Mouse (Mus musculus): ENCODE results near the gene Trim40. TPM values are rescaled to one million over a fixed set of nuclear protein-coding genes. Genes with fewer than 3 reads are reported as not detected.
"Not testable (repeated sequence)": the region's sequence is repeated elsewhere in the genome, so short reads cannot be mapped to it uniquely, and the experiment has no call there.

Trim40 gene
- total RNA-seq, 2 experiments from 2014 or later, result not detected

DNA sequence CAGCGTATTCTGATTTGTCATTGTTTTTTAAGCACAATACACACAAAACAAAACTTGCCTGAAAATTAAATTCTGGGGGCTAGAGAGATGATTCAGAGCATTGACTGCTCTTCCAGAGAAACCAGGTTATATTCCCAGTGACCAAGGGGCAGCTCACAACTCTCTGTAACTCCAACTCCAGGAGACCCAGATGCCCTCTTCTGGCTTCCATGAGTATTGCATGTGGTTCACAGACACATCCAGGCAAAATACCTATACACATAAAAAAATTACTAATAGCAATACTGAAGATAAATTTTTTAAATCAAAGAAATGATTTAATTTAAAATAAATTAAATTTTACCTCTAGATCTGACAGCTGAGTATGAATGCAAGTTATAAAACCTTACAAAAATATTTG is 6.7 kb upstream of the Trim40 start:
- ATAC-seq (replicated peaks; ENCODE audit: poor library complexity, severe bottlenecking), result no peak; the same call in 1 of the 2 replicates

DNA sequence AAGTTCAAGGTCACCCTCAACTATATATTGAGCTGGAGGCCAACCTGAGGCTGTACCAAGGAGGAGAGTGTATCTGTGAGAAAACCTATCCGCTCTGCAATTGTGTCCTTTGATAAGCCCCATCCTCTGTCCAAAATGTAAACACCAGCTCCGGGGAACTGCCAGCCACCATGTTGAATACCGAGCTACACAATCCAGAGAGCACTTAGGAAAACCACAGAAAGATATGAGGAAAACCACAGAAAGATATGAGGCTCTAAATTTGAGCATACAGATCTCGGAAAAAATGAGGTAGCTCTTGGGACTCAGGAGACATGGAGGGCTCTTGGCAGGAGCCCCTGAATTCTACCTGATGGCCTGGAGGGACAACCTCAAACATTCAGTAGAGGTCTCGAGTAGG is 3.5 kb upstream of the Trim40 start:
- ATAC-seq (replicated peaks; ENCODE audit: poor library complexity, severe bottlenecking), result no peak

DNA sequence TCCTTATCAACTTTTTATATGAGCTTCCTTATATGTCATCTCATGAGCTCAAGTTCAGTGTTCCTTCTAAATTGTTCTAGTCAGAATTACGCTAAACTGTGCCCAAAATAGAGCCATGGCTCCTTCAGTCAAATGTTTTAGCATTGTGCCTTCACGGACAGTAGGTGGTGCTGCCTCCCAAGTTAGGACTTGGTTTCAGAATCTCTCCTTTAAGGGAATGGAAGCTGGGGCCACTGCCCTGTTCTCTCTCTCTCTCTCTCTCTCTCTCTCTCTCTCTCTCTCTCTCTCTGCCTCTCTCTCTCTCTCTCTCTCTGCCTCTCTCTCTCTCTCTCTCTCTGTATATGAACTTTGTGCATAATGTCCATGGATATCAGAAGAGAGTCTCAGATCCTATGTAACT is 2.4 kb upstream of the Trim40 start:
- peak; percentile 65 for ATAC-seq (replicated peaks; ENCODE audit: poor library complexity, severe bottlenecking)

DNA sequence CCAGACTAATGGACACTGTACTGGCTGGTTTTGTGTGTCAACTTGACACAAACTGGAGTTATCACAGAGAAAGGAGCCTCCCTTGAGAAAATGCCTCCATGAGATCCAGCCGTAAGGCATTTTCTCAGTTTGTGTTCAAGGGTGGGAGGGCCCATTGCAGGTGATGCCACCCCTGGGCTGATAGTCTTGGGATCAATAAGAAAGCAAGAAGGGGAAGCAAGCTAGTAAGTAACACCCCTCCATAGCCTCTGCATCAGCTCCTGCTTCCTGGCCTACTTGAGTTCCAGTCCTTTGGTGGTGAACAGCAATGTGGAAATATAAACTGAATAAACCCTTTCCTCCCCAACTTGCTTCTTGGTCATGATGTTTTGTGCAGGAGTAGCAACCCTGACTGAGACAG is 1.6 kb upstream of the Trim40 start:
- ATAC-seq (replicated peaks; ENCODE audit: poor library complexity, severe bottlenecking), result not testable (repeated sequence)

DNA sequence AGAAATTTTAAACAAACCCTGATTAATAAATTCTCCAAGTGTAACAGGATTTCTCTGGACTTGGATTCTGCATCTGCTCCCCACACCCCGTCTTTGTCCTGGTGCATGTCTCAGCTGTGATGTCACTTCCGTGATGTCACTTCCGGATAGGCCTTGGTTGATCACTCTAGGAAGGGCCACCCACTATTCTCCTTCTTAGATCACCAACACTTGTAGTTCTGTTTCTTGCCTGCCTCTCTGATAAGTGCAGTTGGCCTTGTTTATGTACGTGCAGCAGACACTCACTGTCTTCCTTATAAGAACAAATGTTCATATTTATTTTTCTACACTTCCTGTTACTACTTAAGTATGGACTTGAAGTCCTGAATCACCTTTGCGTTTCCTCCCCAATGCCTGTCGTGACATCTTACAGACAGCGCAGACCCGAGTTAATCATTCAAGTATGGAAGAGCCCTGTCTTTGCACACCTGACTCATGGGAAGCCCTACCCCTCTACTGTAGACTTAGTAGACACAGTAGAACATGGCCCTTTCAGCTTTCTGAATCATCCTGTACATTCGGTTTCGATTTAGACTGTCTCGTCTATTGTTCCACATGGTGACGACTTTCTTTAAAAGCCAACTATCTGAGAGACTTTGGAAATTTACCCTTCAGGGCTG is 4.7 kb downstream of the Trim40 start:
- ATAC-seq (replicated peaks; ENCODE audit: poor library complexity, severe bottlenecking), result no peak

DNA sequence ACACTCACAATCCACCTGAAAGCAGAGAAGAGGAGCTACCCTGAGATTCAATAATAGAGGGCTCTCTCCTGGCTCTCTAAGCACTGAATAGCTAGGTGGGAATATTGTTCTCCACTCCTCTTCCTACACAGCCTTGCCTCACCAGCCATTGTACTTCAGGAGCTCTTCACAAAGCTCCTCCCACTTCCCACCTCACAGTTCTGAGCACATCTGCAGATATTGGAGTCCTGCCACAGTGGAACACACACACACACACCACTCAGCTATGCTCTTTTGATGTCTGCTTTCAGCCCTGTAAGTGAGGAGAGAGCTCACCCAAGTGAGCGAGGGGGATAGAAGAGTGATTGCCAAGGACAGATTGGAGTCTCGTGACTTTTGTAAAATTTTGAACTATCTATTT is 6.6 kb downstream of the Trim40 start:
- no peak for ATAC-seq (replicated peaks; ENCODE audit: poor library complexity, severe bottlenecking)

DNA sequence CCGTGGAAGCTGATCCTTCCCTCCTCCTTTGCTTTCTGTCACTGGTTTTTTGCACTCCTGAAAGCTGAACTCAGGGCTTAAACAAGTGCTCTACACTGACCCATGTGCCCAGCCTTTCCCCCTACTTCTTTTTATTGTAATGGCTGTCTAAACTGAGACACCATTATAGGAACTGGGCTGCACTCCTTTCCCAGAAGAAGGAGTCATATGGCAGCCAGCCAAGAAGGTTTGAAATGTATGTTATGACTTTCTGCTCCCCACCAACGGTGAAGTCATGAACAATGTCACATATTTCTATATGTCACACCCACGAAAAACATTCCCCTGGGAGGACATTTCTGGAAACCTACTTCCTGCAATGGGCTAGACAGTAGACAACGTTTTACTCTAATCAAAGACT is 15.3 kb downstream of the Trim40 start:
- ATAC-seq (replicated peaks; ENCODE audit: poor library complexity, severe bottlenecking), result no peak

DNA sequence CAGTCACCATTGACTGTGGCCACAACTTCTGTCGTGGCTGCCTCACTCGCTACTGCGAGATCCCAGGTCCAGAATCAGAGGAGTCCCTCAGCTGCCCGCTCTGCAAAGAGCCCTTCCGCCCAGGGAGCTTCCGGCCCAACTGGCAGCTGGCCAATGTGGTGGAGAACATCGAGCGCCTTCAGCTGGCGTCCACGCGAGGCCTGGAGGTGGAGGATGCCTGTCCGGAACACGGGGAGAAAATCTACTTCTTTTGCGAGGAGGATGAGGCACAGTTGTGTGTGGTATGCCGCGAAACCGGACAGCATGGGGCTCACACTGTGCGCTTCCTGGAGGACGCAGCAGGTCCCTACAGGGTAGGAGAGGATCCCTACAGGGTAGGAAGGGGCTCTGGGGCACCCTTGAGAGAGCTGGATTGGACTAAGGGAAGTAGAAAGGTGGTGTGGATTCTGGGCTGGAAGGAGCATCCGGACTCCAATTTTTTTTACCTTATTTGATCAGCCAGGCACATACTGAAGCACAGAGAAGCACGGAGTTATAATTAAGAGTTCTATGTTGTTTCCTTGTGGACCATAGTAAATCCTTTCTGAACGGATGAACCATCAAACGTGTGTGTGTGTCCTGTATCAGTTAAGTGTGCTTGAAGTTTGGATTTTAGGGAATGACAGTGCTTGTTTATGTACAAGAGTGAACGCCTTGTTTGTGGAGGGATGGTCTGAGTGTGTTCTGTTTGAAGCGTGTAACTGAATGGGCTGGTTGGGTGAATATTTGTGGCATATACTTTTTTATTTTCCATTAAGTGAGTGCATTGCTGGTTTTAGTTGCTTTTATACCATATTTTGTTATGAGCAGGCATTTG is 19.7 kb downstream of the Trim40 start:
- ATAC-seq (replicated peaks; ENCODE audit: poor library complexity, severe bottlenecking), result no peak

DNA sequence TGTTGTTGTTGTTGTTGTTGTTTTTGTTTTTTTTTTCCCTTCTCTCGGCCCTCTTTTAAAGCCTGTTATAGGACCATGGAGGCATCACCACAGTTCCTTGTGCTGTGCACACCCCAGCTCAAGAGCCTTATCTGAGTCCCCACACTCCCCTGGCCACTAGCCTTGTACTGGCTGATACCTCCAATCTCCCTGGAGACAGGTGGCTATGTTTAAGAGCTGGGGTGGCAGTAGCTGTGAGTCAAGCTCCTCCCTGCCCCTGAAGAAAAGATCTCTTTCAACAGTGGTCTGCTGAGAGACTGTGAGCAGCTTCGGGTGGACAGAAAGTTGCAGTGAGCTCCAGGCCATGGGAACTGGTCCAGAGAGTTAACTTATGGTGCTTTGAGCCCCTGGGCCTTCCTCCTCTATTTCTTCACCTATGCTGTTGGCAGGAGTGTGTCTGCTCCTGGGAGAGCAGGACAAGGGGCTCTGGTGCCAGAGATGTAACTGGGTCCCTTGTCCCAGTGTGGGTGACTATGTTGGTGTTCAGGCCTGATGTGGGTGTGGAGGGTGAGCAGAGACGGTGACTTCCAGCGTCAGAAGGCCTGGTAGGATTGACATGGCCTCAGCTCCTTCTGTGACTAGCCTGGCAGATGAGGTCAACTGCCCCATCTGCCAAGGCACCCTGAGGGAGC is 20.5 kb downstream of the Trim40 start, which contains the start of gene Trim10:
TSS of gene Trim10 (plus strand) at position 291 of the 671 bp plus-strand sequence.
- no peak for ATAC-seq (replicated peaks; ENCODE audit: poor library complexity, severe bottlenecking)

DNA sequence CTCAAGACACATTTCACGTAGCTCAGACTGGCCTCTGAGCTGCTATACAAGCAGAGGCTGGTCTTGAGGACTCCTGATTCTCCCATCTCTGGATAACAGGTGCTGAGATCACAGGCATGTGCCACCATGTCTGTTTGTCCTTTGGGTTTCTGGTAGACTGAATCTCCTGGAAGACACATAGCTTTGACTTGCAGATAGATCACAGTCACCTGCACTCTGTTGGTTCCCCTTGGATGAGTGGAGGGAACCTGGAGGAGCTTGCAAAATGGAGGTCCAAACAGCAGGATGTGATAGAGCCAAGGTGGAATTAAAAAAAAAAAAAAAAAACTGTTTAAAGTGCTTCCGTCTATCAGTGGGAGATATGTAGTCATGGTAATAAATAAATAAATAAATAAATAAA is 21.1 kb downstream of the Trim40 start:
- ATAC-seq (replicated peaks; ENCODE audit: poor library complexity, severe bottlenecking), result no peak

DNA sequence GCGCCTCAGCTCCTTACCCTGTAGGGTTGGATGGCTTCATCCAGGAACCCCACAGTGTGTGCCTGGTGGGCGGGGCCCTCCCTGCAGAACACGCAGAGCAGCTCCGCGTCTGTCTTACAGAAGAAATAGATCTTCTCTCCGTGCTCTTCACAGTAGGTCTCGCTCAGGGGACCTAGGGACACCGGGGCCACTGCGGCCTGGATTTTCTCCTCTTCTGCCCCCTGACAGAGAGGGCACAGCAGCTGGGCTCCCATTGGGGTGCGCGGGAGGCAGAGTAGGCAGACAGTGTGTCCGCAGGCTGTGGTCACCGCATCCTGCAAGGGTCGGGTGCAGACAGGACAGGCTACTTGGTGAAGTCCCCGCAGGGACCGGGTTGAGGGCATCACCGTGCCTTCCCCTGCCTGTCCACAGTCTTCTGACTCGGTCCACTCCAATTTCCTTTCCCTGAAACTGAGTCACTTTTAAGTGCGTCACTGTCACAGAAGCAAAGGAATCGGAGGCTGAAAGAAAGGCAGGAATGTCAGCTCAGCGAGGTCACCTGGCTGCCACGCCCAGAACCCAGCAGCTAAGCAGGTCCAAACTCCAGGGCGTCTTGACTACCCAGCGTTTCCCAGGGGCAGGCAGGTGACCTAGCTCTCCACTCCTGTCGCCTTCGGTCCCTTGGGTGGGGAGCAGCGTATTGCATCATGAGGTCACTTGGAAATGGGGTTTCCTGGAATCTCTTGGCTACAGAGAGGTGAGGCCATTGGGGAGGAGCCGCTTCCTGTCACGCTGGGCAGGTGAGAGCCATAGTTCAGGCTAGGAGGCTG is 23.0 kb downstream of the Trim40 start, which contains the start of gene Trim15:
TSS of gene Trim15 (minus strand) at position 492 of the 809 bp plus-strand sequence.
- ATAC-seq (replicated peaks; ENCODE audit: poor library complexity, severe bottlenecking), result peak; percentile 35; the same call in 1 of the 2 replicates

DNA sequence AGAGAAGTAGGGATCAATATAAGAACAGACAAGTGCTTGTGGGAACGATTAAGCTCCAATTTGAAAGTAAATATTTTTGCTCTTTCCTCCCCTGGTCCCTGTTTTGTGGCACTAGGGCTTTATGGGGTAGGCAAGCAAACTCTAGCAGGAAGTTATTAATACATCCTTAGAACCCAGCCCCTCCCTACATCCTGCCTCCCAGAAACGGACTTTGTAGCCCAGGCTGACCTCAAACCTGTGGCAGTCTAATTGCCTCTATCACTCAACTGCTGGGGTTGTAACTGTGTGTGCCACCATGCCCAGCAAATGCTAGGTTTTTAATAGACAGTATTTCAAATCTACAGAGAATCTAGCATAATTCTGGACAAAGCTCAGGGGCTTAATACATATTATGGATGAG is 28.2 kb downstream of the Trim40 start:
- ATAC-seq (replicated peaks; ENCODE audit: poor library complexity, severe bottlenecking), result no peak

DNA sequence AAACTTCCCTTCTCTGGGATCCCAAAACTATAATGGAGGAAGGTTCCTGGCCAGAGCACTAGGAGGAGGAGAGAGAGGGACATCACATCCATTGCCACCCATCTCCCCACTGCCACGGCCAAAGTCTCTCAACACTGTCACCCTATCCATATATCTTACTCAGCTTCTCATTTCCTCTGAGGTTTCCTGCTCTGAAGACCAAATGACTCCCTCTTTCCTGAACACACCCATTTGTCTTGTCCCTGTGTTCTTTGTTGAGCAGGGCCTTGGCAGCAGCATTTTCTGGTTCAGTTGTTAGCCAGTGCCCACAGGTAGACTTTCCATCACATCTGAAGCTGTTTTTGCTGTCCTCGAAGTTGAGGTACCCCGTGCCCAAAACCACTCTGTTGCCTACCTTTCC is 31.7 kb downstream of the Trim40 start:
- no peak for ATAC-seq (replicated peaks; ENCODE audit: poor library complexity, severe bottlenecking)

DNA sequence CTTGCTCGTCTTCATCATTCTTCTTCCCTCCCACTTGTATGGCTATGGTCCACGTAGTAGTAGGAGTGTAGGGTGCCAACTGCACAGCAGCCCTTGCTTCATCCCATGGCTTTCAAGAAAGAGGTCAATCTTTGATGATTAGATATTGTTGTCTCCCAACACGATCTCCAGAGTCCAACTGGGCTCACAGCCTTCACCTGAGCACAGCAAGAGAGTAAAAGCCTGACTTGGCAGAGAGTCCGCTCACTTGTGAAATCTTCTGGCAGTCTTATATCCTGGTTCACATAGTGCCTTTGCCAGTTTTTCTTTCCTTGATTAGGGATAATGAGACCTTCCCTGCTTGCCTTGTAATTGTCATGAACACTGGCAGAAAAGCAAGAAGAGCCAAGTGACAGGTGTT is 33.7 kb downstream of the Trim40 start:
- ATAC-seq (replicated peaks; ENCODE audit: poor library complexity, severe bottlenecking), result no peak

DNA sequence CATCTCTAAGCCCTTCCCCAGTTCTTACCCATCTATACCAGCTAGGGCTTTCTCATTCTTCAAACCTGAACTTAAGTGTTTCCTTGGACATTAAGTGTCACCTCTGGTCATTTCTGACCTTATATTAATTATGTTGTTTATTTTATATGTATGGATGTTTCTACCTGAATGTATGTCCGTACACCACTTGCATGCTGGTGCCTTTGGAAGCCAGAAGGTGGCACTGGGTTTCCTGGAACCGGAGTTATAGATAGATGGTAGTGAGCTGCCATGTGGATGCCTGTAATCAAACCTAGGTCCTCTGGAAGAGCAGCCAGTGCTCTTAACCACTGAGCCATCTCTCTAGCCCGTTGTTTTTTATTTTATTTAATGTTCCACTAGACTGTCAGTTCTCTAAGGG is 34.4 kb downstream of the Trim40 start:
- no peak for ATAC-seq (replicated peaks; ENCODE audit: poor library complexity, severe bottlenecking)

DNA sequence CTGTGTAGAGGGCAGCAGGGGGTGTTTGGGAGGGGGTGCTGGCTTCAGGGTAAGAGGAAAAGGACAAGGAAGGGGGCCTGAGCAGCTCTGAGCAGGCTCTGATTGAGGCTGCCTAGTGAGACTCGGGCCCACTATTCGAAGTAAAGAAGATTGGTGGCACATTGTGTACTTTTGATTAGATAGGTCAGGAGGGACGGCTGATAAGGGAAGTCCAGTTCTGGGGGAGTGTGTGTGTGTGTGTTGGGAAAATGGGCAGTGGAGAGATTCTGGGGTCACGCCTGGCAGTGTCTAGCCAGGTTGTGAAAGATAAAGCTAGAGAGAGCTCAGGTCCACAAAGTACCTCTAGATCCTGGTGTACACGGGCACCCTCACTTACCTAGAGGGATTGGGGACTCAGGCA is 38.3 kb downstream of the Trim40 start:
- ATAC-seq (replicated peaks; ENCODE audit: poor library complexity, severe bottlenecking), result no peak

DNA sequence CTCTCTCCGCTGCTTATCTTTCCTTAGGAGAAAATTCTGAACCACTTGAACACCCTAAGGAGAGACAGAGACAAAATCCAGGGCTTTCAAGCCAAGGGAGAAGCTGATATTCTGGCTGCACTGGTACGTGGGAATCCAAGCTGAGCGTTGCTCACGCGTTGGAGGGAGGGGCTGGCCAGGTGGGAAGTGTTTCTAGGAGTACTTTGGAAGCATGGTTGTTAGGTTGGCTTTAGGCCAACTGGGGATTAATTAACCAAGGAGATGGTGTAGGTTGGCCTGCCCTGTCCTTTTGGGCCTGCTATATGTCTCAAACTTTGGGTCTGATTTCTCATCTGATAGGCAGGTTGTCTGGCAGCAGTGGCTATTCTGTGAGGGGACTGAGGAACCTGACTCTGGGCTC is 38.7 kb downstream of the Trim40 start:
- ATAC-seq (replicated peaks; ENCODE audit: poor library complexity, severe bottlenecking), result no peak

DNA sequence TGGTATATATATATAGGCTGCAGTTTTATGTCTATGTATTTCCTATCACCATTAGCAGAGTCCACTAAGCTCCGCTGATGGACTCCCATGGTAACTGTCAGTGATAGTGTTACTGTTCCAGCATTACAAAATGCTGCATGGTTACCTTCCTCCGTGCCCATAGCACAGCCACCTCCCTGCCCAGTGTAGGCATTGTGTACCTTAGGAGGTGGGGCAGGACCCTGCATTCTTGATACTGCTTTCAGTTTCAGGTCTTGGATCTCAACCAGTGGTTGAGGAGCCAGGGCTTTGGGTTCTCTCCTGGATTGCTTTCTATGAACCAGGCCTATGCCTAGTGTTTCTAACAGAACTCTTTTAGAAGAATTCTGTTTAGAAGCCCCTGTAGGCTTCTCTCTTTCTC is 39.9 kb downstream of the Trim40 start:
- ATAC-seq (replicated peaks; ENCODE audit: poor library complexity, severe bottlenecking), result no peak

DNA sequence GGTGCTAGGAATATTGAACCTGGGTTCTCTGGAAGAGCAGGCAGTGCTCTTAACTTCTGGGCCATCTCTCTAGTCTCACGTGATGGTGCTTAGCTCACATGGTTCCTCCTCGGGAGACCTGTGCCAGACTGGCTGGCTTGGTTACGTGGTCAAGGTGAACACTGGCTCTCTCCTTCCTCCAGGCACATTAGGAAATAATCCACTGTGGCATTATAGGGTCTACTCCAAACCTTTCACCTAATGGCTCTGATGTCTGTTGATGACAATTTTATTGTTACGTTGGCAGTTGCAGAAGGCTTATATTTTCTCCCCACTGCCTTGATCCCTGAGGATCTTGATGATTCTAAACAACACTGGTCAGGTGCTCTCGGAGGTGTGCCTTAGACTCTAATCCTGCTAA is 41.0 kb downstream of the Trim40 start:
- no peak for ATAC-seq (replicated peaks; ENCODE audit: poor library complexity, severe bottlenecking)

DNA sequence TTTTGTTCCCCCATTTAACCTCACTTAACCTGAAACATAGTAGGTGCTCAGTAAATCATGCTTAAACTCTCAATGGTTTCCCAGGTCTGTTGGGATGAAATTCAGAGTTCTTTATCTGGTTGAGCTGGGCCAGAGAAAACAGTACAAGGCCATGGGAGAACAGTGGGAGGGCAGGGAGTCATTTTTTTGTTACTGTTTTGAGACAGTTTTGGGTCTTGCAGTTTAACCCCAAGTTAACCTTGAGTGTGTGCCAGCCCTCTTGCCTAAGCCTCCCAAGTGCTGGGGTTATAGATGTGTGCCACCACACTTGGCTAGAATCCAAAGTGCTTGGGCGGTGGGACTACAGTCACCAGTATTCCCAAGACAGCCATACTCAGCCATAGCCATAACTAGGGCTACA is 45.2 kb downstream of the Trim40 start:
- no peak for ATAC-seq (replicated peaks; ENCODE audit: poor library complexity, severe bottlenecking)
